14 mouse cellular contexts compared by ENCODE assay signal in genomic region chr11:117254161-117255107, GRCm38 (mm10). TPM values are rescaled to one million over a fixed set of nuclear protein-coding genes. Genes with fewer than 3 reads are reported as not detected.
DNase-seq lines count a peak whose midpoint lies in the region; ATAC-seq and TF ChIP-seq lines count a peak whose summit lies in the region.
"Had no signal": no experiment of that assay in that cellular context is flagged by ENCODE, and none has a peak within 500 bp of the region (broad histone marks: within the 10 kb centered on the region; RNA-seq: fewer than 3 reads in every experiment).

No protein-coding gene starts in this region.

- no peak overlapping the region for H3K27ac ChIP-seq in forebrain, embryonic 14.5 days (ENCODE audit: low read depth, low read length)
- no peak overlapping the region for H3K27ac ChIP-seq in forebrain, embryonic 15.5 days (replicated peaks)
- H3K27ac ChIP-seq in liver, embryonic 16.5 days (ENCODE audit: low read length): no peak overlapping the region
- no peak overlapping the region for H3K27ac ChIP-seq in liver, postnatal 0 days (ENCODE audit: low read depth)
- H3K27ac ChIP-seq in CH12.LX (ENCODE audit: insufficient read depth, low read depth): peak overlapping the region; percentile 80
- no peak overlapping the region for H3K27ac ChIP-seq in intestine, postnatal 0 days (ENCODE audit: low read depth, low read length)
- H3K27ac ChIP-seq: embryonic facial prominence, embryonic 13.5 days; macrophage had no signal

- no peak overlapping the region for H3K9ac ChIP-seq in forebrain, embryonic 14.5 days (ENCODE audit: low read length)
- no peak overlapping the region for H3K9ac ChIP-seq in forebrain, embryonic 15.5 days (replicated peaks)
- no peak overlapping the region for H3K9ac ChIP-seq in liver, embryonic 16.5 days (ENCODE audit: low read depth, low read length)
- H3K9ac ChIP-seq in liver, postnatal 0 days (replicated peaks): no peak overlapping the region
- peak overlapping the region; percentile 3 for H3K9ac ChIP-seq in CH12.LX (ENCODE audit: insufficient read depth, low read depth)
- H3K9ac ChIP-seq in intestine, postnatal 0 days (ENCODE audit: low read depth, low read length): no peak overlapping the region
- H3K9ac ChIP-seq: embryonic facial prominence, embryonic 13.5 days had no signal

- TF ChIP-seq POLR2A in CH12.LX (IDR thresholded peaks at IDR 0.05; ENCODE audit: low read depth, low read length): no peak

- H3K9me3 ChIP-seq in forebrain, embryonic 14.5 days (replicated peaks; ENCODE audit: control insufficient read depth, low read length): no peaks in the 10 kb centered on the region
- H3K9me3 ChIP-seq in forebrain, embryonic 15.5 days: no peaks in the 10 kb centered on the region
- H3K9me3 ChIP-seq in liver, embryonic 16.5 days (replicated peaks; ENCODE audit: control insufficient read depth, low read length): no peaks in the 10 kb centered on the region
- no peaks in the 10 kb centered on the region for H3K9me3 ChIP-seq in liver, postnatal 0 days (ENCODE audit: low read length)
- H3K9me3 ChIP-seq in CH12.LX (replicated peaks; ENCODE audit: low read length): peaks cover 7% of the 10 kb centered on the region
- no peaks in the 10 kb centered on the region for H3K9me3 ChIP-seq in intestine, postnatal 0 days (ENCODE audit: control insufficient read depth)
- H3K9me3 ChIP-seq: embryonic facial prominence, embryonic 13.5 days had no signal

- peak; percentile 46 for TF ChIP-seq RAD21 in CH12.LX (IDR thresholded peaks at IDR 0.05; ENCODE audit: low read depth, low read length)

- no peak overlapping the region for H3K4me2 ChIP-seq in forebrain, embryonic 14.5 days (ENCODE audit: low read length)
- H3K4me2 ChIP-seq in forebrain, embryonic 15.5 days (replicated peaks): no peak overlapping the region
- no peak overlapping the region for H3K4me2 ChIP-seq in liver, embryonic 16.5 days (ENCODE audit: low read depth, low read length)
- no peak overlapping the region for H3K4me2 ChIP-seq in liver, postnatal 0 days (ENCODE audit: low read depth, low read length)
- peak overlapping the region; percentile 18 for H3K4me2 ChIP-seq in CH12.LX (ENCODE audit: insufficient read depth, low read depth, poor library complexity, severe bottlenecking)
- H3K4me2 ChIP-seq in intestine, postnatal 0 days (replicated peaks; ENCODE audit: low read depth): no peak overlapping the region
- H3K4me2 ChIP-seq: embryonic facial prominence, embryonic 13.5 days had no signal

- dilution Hi-C loops in CH12.LX (cut with MboI; ENCODE audit: extremely low pct_ligation_motif_present, extremely low pct_unique_long_range_greater_than_20kb, low sequenced_read_pairs): no loop called here

- no peak for TF ChIP-seq EP300 in liver, postnatal 0 days (IDR thresholded peaks at IDR 0.05; ENCODE audit: low read depth)
- no peak; the same call in 1 of the 2 replicates for TF ChIP-seq EP300 in CH12.LX (IDR thresholded peaks at IDR 0.05; ENCODE audit: low read length)

- H3K4me1 ChIP-seq in forebrain, embryonic 14.5 days (ENCODE audit: control insufficient read depth, insufficient read depth, low read length): peaks cover 4% of the 10 kb centered on the region
- H3K4me1 ChIP-seq in forebrain, embryonic 15.5 days: peaks cover 10% of the 10 kb centered on the region
- peaks cover 2% of the 10 kb centered on the region for H3K4me1 ChIP-seq in liver, embryonic 16.5 days (ENCODE audit: control insufficient read depth, low read depth, low read length)
- H3K4me1 ChIP-seq in liver, postnatal 0 days (ENCODE audit: insufficient read depth): peaks cover 12% of the 10 kb centered on the region; the same call in 1 of the 2 replicates
- H3K4me1 ChIP-seq in CH12.LX (ENCODE audit: control insufficient read depth in 1 of 2, insufficient read depth in 2 of 2): peaks cover 65 to 96% of the 10 kb centered on the region in 2 experiments
- H3K4me1 ChIP-seq in intestine, postnatal 0 days (replicated peaks; ENCODE audit: control insufficient read depth, insufficient read depth, low read length): no peaks in the 10 kb centered on the region; the same call in 1 of the 2 replicates

- H3K36me3 ChIP-seq in forebrain, embryonic 14.5 days (ENCODE audit: control insufficient read depth, insufficient read depth, low read length): no peaks in the 10 kb centered on the region
- no peaks in the 10 kb centered on the region for H3K36me3 ChIP-seq in forebrain, embryonic 15.5 days
- no peaks in the 10 kb centered on the region for H3K36me3 ChIP-seq in liver, embryonic 16.5 days (ENCODE audit: control insufficient read depth, insufficient read depth)
- H3K36me3 ChIP-seq in liver, postnatal 0 days (replicated peaks; ENCODE audit: insufficient read depth, low read length): no peaks in the 10 kb centered on the region
- H3K36me3 ChIP-seq in CH12.LX (replicated peaks in 1 of 2; ENCODE audit: control insufficient read depth in 1 of 2, insufficient read depth in 1 of 2, low read length in 1 of 2): peaks cover 0 to 2% of the 10 kb centered on the region in 2 experiments
- peaks cover 3% of the 10 kb centered on the region; the same call in 1 of the 2 replicates for H3K36me3 ChIP-seq in intestine, postnatal 0 days (ENCODE audit: control insufficient read depth, insufficient read depth)

- in situ Hi-C loops in CH12.LX (cut with MboI; ENCODE audit: low pct_ligation_motif_present, low pct_unique_long_range_greater_than_20kb, low sequenced_read_pairs): no loop called here

- H3K27me3 ChIP-seq in forebrain, embryonic 14.5 days (replicated peaks; ENCODE audit: control insufficient read depth, insufficient read depth, low read length): no peaks in the 10 kb centered on the region
- H3K27me3 ChIP-seq in forebrain, embryonic 15.5 days: no peaks in the 10 kb centered on the region
- no peaks in the 10 kb centered on the region for H3K27me3 ChIP-seq in liver, embryonic 16.5 days (ENCODE audit: control insufficient read depth, insufficient read depth, low read depth, low read length)
- no peaks in the 10 kb centered on the region for H3K27me3 ChIP-seq in liver, postnatal 0 days (ENCODE audit: insufficient read depth, low read length)
- no peaks in the 10 kb centered on the region for H3K27me3 ChIP-seq in CH12.LX (replicated peaks)
- no peaks in the 10 kb centered on the region for H3K27me3 ChIP-seq in intestine, postnatal 0 days (replicated peaks; ENCODE audit: control insufficient read depth, insufficient read depth, low read length)
- H3K27me3 ChIP-seq: embryonic facial prominence, embryonic 13.5 days had no signal

- no peaks in the 10 kb centered on the region for H3K79me2 ChIP-seq in CH12.LX (replicated peaks; ENCODE audit: control insufficient read depth, extremely low read depth, insufficient read depth, poor library complexity, severe bottlenecking)

- ATAC-seq in forebrain, embryonic 14.5 days: 0 out of 2 replicates have a peak, but pooled peaks have one; percentile 29
- no peak for ATAC-seq in forebrain, embryonic 15.5 days (replicated peaks)
- peak; percentile 16; the same call in 1 of the 2 replicates for ATAC-seq in liver, embryonic 16.5 days (ENCODE audit: low read depth)
- ATAC-seq in liver, postnatal 0 days: no peak
- peak; percentile 52 for ATAC-seq in intestine, postnatal 0 days

- no peak overlapping the region for H3K4me3 ChIP-seq in forebrain, embryonic 14.5 days (ENCODE audit: low read depth, low read length)
- H3K4me3 ChIP-seq in forebrain, embryonic 15.5 days: no peak overlapping the region
- H3K4me3 ChIP-seq in liver, embryonic 16.5 days (ENCODE audit: low read depth, low read length): no peak overlapping the region
- no peak overlapping the region for H3K4me3 ChIP-seq in liver, postnatal 0 days (ENCODE audit: low read depth, low read length)
- peak overlapping the region in 2 of 3 experiments; percentile 12 to 32 for H3K4me3 ChIP-seq in CH12.LX (replicated peaks in 1 of 3; ENCODE audit: low read depth in 2 of 3, low read length in 2 of 3, poor library complexity in 1 of 3)
- no peak overlapping the region for H3K4me3 ChIP-seq in intestine, postnatal 0 days (ENCODE audit: low read depth, low read length)
- H3K4me3 ChIP-seq: embryonic facial prominence, embryonic 13.5 days had no signal

- 64% methylated on average over 18 of the region's 18 CpGs for WGBS in forebrain, embryonic 14.5 days
- 58% methylated on average over 18 of the region's 18 CpGs for WGBS in forebrain, embryonic 15.5 days
- WGBS in liver, embryonic 16.5 days (ENCODE audit: insufficient replicate concordance): 73% methylated on average over 18 of the region's 18 CpGs
- WGBS in liver, postnatal 0 days (ENCODE audit: insufficient replicate concordance): 76% methylated on average over 18 of the region's 18 CpGs
- 59% methylated on average over 18 of the region's 18 CpGs for WGBS in intestine, postnatal 0 days

- TF ChIP-seq CTCF in liver, postnatal 0 days (IDR thresholded peaks at IDR 0.05; ENCODE audit: low read depth): no peak
- peak in 1 of 2 experiments; percentile 61; a peak in 2 of 4 replicates for TF ChIP-seq CTCF in CH12.LX (conservative IDR thresholded peaks at IDR 0.05 in 1 of 2, IDR thresholded peaks at IDR 0.05 in 1 of 2; ENCODE audit: low read depth in 2 of 2, low read length in 2 of 2)
- peak; percentile 38 for TF ChIP-seq CTCF in intestine, postnatal 0 days (IDR thresholded peaks at IDR 0.05; ENCODE audit: low read depth)

- peak; percentile 58 for DNase-seq in forebrain, embryonic 14.5 days (ENCODE audit: low spot score)
- DNase-seq in liver, postnatal 0 days: no peak
- DNase-seq in CH12.LX (ENCODE audit: extremely low read depth): peak; percentile 49
- no peak for DNase-seq in ovary, postnatal 10 days (ENCODE audit: low spot score)
- DNase-seq in cerebellum, adult 9-10 months: no peak
- DNase-seq: adrenal gland, postnatal 36 days; cerebellum, adult 8-10 months; kidney, postnatal 14 days; thymus, adult 2 months had no signal

TF ChIP-seq in CH12.LX, 34 proteins besides CTCF, POLR2A, EP300 and RAD21 (continues in another document):
- TF ChIP-seq MYC (IDR thresholded peaks at IDR 0.05; ENCODE audit: low read depth, low read length): peak; percentile 62; the same call in 1 of the 2 replicates
- peak; percentile 3; the same call in 1 of the 2 replicates for TF ChIP-seq UBTF (IDR thresholded peaks at IDR 0.05; ENCODE audit: low read depth, low read length)
- 0 out of 2 replicates have a peak, but pooled peaks have one; percentile 49 for TF ChIP-seq RCOR1 (conservative IDR thresholded peaks at IDR 0.05; ENCODE audit: low read depth, low read length)
- TF ChIP-seq USF2 (conservative IDR thresholded peaks at IDR 0.05; ENCODE audit: low read depth, low read length): no peak
- TF ChIP-seq NRF1 (IDR thresholded peaks at IDR 0.05; ENCODE audit: low read depth, low read length): peak; percentile 33; the same call in 1 of the 2 replicates

RNA-seq across cellular contexts. Expression of gene Sept9, which starts 55.0 kb away (rescaled TPM):
- polyA plus RNA-seq in forebrain, embryonic 14.5 days (2014; fragmentation: Nextera tagmentation; extraction: Ambion mirVana): 113 and 119 TPM in 2 replicates
- 126 and 128 TPM in 2 replicates for polyA plus RNA-seq in forebrain, embryonic 15.5 days (2015; fragmentation: Nextera tagmentation; extraction: Ambion mirVana)
- 39.1 and 40.8 TPM in 2 replicates for polyA plus RNA-seq in liver, embryonic 16.5 days (2015; fragmentation: Nextera tagmentation; extraction: Ambion mirVana)
- 30.8 and 34.5 TPM in 2 replicates for polyA plus RNA-seq in liver, postnatal 0 days (2015; fragmentation: Nextera tagmentation; extraction: Ambion mirVana)
- total RNA-seq in CH12.LX (2012; rRNA removed): 118 and 128 TPM in 2 replicates
- 47.6 and 48.6 TPM in 2 replicates for total RNA-seq in CH12.LX (2014; rRNA removed)
- polyA plus RNA-seq in CH12.LX (2012; ENCODE audit: insufficient read length, low read depth): 102 and 110 TPM in 2 replicates
- polyA plus RNA-seq in intestine, postnatal 0 days (2015; fragmentation: Nextera tagmentation; extraction: Ambion mirVana): 74.5 and 81.5 TPM in 2 replicates

Comparison
In these comparisons a context has a peak if more than half of its experiments do, and no peak if none do; other contexts are left out.
1. ATAC-seq: peak in forebrain, embryonic 14.5 days (single experiment), liver, embryonic 16.5 days (single experiment) and intestine, postnatal 0 days (single experiment); none in forebrain, embryonic 15.5 days (single experiment) and liver, postnatal 0 days (single experiment).
2. DNase-seq: peak in forebrain, embryonic 14.5 days (single experiment) and CH12.LX (single experiment); none in liver, postnatal 0 days (single experiment), ovary, postnatal 10 days (single experiment) and cerebellum, adult 9-10 months (single experiment).
3. H3K4me3 ChIP-seq: peak in CH12.LX (2 of 3); none in forebrain, embryonic 14.5 days (single experiment), forebrain, embryonic 15.5 days (single experiment), liver, embryonic 16.5 days (single experiment), liver, postnatal 0 days (single experiment) and intestine, postnatal 0 days (single experiment).